Mouse (Mus musculus) granulocyte monocyte progenitor cell, adult 5-6 weeks (primary cell): ENCODE data around the gene Smdt1. TPM values are rescaled to one million over a fixed set of nuclear protein-coding genes. Genes with fewer than 3 reads are reported as not detected.

Source experiments
- ATAC-seq: replicated peaks from 2 replicates; pipeline ENCODE4 v1.8.0; 2016; ENCODE audit warnings: mild to moderate bottlenecking, moderate TSS enrichment, inconsistent platforms; ENCODE audit not compliant: poor library complexity, severe bottlenecking
- total RNA-seq, 2 experiments: library from RNA; stranded (forward) in 1 of 2; stranded (reverse) in 1 of 2; fragments of 200-712, 200-1000 nt in 1 of 2; fragments of >200 nt in 1 of 2; fragmentation: Nextera tagmentation in 1 of 2; gene quantifications; 2 replicates each; pipeline ENCODE4 v1.2.3; 2014 to 2017

Gene Smdt1
- 192 and 201 TPM in 2 replicates for total RNA-seq (2014; fragmentation: Nextera tagmentation)
- 84.4 and 94.6 TPM in 2 replicates for total RNA-seq (2017)

- ATAC-seq, result peak; percentile 76
These were observed at the start of gene Smdt1, which contains the start of the genes Naga and Pheta2 for GRCm38 (mm10) chr15:82338593-82339112. Gene Smdt1 (plus strand): TSS chr15:82338959. Gene Naga (minus strand): TSS chr15:82338925. Gene Pheta2 (plus strand): TSS chr15:82338942.

- ATAC-seq, result no peak
These were observed 48.5 kb upstream of the Smdt1 start for GRCm38 (mm10) chr15:82290252-82290651.

- no peak for ATAC-seq
These were observed 45.9 kb upstream of the Smdt1 start for GRCm38 (mm10) chr15:82292851-82293250.

- peak; percentile 52 for ATAC-seq
These were observed 45.5 kb upstream of the Smdt1 start for GRCm38 (mm10) chr15:82293271-82293711.

- peak; percentile 55; the same call in 1 of the 2 replicates for ATAC-seq
These were observed 44.7 kb upstream of the Smdt1 start for GRCm38 (mm10) chr15:82294059-82294458.

- no peak for ATAC-seq
These were observed 39.8 kb upstream of the Smdt1 start, which contains the start of gene Wbp2nl for GRCm38 (mm10) chr15:82298764-82299561. Gene Wbp2nl (plus strand): TSS chr15:82298954.

DNA sequence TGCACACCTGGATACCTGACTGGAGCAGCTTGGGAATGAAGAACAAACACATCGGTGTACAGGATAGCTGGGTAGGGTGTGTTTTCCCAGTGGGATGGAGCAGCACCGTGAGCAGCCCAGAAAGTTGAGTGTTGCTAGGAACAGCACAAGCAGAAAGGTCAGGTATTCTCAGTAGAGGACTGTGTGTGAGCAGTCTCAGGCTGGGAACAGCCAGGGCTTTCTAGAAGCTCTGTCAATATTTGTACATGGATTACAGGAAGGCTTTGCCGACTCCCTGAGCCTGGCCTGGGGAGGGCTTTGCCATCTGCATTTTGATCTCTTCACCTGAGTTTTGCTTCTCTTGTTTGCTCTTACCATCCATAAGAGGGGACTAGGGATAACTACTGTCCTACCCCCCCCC is 31.7 kb upstream of the Smdt1 start:
- no peak for ATAC-seq

- no peak for ATAC-seq
These were observed 30.3 kb upstream of the Smdt1 start for GRCm38 (mm10) chr15:82308416-82308815.

GRCm38 (mm10) chr15:82317839-82318238 is 20.9 kb upstream of the Smdt1 start:
- peak; percentile 81 for ATAC-seq

GRCm38 (mm10) chr15:82319613-82320012 is 19.1 kb upstream of the Smdt1 start:
- ATAC-seq, result no peak; the same call in 1 of the 2 replicates

- ATAC-seq, result no peak
These were observed 16.6 kb upstream of the Smdt1 start for GRCm38 (mm10) chr15:82322195-82322594.

DNA sequence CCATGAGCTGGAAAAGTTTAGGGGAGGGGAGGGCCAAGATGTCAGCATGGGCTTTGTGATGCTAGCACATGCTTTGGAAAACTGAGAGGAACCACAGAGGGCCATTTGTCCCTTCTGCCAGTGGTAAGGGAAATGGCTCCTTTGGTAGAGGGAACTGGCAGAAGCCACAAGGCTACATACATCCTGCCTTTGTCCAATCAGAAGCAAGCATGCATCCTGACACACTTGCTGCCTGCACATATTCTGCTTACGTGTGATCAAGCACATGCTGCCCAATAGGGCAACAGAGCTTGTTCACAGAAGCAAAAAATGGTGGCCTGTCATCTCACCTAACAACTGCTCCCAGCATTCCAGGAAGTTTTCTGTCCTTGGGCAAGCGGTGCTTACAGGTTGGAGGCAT is 13.4 kb upstream of the Smdt1 start:
- peak; percentile 78 for ATAC-seq

- ATAC-seq, result no peak
These were observed 3.6 kb upstream of the Smdt1 start for GRCm38 (mm10) chr15:82335194-82335593.

- no peak for ATAC-seq
These were observed 2.1 kb upstream of the Smdt1 start for GRCm38 (mm10) chr15:82336629-82337028.

GRCm38 (mm10) chr15:82337875-82338274 is 884 bp upstream of the Smdt1 start:
- ATAC-seq, result peak; percentile 61

GRCm38 (mm10) chr15:82339150-82339549 is 391 bp downstream of the Smdt1 start:
- no peak for ATAC-seq

GRCm38 (mm10) chr15:82339634-82340254 is 985 bp downstream of the Smdt1 start:
- ATAC-seq, result no peak

- no peak for ATAC-seq
These were observed 1.8 kb downstream of the Smdt1 start for GRCm38 (mm10) chr15:82340414-82341035.

DNA sequence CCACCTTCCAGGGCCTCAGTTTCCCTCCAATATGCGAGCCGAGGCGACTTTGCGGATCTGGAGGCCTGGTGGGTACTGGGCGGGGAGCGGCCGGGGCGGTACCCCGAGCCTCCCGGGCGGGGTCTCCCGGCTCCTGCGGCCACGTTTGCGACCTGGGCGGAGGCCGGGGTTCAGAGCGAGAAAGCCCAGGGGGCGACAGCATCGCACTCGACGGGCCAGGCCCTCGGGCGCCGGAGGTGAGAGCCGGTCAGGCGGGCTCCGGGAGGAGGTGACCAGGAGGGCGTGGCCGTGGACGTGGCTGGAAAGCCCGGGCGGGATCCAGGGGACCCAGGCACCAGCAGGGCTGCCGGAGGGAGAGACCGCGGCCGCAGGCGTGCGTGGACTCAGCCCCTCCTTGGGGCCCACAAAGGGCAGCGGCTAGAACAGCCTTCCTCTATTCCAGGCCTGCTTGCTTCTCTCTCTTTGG is 2.3 kb downstream of the Smdt1 start:
- ATAC-seq, result peak; percentile 18
